Mouse (Mus musculus): ENCODE results near the gene Add3. TPM values are rescaled to one million over a fixed set of nuclear protein-coding genes. Genes with fewer than 3 reads are reported as not detected.

The Add3 gene
- total RNA-seq, 4 experiments from 2014 or later, result 36.0 to 42.1 (median 40.7) TPM

DNA sequence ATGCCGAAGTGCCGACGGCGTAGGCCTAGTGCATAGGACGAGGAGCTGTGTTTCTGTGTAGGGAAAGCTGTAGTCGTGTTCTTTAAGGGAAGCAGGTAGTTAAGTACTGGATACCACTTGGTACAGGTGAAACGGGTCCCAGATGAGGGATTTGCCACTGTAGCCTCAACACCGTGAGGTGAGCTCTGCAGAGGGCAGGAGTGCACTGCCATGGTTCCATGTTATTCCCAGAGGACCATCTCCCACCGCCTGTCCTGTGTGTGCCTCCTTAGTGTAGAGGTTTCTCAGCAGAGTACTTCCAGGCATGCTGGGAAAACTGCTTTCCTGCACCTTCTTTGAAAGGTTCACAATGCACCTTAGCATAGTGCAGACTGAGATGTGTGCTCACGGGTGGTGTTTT lies 26.1 kb downstream of the Add3 start:
- no peak for DNase-seq

DNA sequence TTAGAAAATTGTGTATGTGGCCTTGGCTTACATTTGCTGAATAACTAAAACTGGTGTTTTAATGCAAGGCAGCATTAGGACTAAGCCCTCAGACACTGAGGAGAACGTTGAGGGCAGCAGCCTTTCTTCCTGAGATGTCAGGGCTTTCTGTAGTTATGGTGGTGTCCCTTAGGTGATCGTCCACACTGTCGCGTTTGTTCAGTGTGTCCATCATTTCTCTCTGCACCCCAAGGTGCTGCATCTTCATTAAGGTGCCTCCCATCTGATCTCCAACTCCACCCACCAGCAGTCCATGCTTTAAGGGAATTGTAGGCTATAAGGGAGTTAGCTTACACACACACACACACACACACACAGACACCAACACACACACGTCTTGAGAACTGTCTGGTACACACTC lies 28.3 kb downstream of the Add3 start:
- no peak for DNase-seq

DNA sequence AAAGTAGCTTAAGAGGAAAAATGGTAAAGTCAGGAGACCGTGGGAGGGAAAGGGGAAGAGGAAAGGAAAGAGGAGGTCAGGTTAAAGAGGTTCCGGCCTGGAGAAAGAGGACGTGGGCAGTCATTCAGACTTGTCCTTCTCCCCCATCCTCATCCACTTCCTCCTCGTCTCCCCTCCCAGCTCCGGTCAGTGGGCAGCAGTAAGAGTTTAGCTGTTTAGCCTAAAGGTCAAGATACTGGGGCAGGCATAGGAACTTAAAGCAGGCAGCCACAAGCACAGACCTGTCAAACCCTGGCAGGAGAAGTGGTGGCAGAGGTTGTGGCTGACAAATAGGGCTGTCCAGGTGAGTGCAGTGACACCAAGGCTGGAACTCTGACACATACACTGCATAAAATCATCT lies 30.4 kb downstream of the Add3 start:
- DNase-seq, result no peak

DNA sequence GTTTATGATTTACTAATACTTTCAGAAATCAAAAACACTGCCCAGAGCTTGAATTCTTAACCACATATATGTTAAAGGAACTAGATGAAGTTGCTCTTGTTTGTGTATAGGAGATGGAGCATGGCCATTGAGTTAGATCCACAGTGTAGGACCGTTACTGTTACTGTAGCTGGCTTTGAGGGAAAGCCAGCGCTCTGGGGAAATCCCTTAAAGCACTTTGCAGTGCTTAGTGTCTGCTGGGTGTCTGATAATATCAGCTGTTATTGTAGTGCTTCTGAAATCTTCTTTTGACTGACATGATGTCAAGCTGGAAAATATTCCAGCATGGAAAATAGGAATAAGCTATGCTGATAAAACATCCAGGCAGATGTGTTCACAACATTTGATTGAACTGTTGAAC lies 33.8 kb downstream of the Add3 start:
- no peak for DNase-seq

DNA sequence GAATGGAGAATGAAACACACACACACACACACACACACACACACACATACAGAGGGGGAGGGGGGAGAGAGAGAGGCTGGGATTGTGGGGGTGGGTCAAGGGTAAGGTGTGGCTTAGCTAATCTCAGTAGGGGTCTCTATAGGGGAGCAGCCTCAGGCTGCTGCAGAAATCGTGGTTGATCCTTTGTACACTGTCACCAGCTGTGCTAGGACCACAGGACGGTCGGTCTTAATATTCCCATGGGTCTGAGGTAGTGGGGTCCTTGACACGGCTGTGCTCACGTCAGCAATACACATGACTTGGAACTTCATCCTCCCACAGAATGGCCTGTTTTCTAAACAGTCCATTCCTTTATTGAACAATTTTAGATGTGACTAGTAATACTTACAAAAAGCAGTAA lies 35.3 kb downstream of the Add3 start:
- no peak for DNase-seq

DNA sequence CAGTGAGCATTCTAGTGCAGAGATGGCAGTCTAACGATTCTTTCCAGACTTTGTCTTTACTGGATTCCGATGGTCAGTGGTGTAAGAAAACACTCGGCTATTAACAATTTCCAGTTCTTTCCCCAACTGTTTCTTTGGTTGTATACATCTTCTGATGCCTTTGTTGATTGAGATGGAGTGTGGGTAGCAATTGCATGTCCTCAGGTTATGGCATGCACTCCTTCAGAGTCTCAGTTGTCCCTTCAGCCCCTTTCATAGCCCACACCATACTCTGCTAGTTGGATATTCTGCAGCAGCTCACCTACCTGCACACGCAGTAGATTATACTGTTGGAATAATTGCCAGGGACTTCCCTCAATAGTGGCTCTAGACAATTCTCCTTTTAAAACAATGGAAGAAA lies 36.3 kb downstream of the Add3 start:
- DNase-seq, result no peak

DNA sequence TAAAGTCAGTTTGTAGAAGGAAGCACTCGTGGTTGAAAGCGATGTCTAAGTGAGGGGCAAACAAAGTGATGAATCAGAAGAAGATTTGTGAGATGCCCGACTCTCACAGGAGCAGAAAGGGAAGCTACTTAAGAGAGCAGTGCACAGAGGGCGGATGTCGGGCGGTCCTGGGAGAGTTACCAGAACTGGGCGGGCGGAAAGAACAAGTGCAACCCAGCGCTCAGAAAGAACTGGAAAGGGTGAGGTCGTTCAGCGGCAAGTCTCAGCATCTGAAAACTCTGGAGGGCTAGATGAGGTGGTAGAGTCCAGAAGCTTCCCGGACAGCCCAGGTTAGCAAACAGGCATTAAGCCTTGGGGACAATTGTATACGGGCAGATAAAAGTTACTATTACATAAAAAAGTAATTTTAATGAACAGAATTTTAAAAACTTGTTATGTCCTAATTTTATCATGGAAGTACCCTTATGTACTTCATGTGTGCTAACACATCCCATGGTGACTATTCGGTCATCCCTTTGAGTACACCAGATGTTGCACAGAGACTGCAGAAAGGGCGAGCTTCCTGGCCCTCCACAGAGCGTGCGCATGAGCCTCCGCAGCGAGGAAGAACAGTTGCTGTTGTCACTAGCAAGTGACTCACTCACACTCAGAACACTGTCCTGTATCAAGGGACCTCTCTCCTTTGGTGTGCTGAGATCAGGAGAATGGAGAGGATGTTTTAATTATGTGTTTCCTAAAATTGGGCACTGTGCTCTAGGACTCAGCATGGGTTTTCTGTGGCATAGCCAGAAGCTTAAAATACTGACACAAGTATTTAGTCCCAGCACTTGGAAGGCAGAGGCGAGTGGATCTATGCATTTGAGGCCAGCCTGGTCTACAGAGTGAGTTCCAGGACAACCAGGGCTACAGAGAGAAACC lies 38.6 kb downstream of the Add3 start:
- DNase-seq, result no peak

DNA sequence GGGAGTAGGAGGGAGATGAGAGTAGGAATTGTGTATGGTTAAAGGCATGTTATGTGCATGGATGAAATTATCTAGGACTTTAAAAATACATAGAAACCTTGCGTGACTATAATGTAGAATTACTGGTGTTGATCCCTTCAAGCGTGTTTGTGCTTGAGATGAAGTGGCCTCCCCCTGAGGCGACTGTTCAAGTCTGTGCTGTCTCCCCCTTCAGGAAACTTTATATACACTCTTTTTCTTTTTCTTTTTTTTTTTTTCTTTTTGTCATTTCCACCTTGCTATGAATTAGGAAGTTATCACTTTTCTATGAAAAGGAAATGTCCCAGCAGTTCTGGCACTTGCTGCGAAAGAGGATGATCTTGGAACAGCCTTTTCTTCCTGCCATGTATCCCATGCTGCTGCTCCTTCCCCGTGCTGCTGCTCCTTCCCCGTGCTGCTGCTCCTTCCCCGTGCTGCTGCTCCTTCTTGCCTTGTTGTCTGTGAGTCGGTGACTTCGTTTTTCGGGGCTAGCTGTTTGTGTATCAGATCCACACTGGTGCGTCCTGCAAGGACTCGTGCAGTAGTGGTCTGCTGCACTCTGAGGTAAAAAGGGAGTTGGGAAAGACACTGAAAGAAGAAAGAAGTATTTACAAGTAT lies 40.0 kb downstream of the Add3 start:
- DNase-seq, result no peak

DNA sequence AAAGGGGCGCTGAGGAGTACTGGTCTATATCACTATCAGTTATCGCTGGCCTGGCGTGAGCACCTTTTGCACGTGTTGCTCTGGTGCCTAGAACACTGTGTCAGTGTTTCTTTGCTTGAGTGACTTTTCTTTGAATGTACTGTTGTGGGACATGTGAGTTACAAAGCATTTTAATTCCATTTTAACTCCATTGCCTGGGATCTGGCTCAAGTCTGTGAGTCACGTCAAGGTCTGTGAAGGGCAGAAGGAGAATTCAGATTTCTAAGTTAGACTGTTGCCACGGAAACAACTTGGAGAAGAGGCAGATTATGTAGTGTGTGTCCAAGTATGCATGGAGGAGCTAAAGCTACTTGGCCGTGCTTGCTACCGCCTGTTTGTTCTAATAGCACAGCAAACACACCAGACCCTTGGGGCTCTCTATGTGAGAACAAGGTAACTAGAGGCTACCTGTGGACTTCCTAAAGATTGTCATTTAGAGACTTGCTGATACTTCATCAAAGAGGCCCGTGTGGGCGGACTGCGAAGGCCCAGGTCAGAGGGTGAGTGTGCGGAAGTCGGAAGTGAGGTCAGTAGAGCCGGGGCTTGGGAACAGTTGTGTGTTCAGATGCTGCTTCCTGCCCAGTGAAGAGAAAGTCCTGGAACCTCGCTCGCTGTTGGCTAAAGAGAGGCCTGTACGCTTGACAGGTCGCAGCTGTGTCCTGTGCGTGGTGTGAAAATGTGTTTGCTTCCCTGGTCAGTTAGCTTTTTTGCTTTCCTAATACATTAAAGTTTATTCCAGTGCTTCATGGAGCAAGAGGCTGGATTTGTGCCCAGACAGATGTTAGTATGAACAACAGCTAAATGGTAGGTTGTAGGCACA lies 41.0 kb downstream of the Add3 start:
- peak; percentile 40 for DNase-seq

DNA sequence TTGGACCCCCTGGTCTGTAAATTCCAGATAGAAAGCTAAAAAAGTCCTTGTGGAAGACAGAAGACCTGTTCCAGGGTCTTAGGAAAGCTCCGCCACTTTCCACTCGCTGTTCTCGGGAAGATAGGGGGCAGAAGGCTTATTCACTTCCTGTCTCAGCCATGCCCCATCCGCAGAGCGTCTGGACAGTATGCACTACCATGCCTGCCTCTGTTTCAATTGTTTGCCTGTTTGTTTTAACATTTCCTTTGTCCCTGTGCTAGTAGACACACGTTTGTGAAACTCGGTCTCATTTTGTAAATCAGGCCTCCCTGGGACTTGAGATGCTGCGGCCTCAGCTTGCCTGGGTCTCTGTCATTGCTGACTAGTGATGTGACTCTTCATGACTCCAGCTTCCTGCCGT lies 43.4 kb downstream of the Add3 start:
- DNase-seq, result no peak

DNA sequence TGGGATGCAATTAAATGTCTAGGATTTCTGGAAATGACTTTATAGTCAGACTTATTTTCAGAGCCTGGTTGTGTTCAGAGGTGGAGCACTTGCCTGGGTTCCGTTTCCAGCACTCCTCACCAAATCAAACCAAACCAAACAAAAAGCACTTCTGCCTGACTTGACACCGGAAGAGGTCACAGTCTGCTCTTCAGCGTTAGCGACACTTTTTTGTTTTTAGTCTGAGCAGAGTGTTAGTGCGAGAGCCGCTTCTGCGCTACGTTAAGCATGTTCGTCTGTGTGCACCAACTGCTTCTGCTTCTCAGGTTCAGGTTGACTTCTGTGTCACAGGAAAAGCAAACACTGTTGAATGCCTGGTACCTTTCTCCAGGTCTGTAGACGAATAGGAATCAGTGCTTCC lies 44.0 kb downstream of the Add3 start:
- no peak for DNase-seq

DNA sequence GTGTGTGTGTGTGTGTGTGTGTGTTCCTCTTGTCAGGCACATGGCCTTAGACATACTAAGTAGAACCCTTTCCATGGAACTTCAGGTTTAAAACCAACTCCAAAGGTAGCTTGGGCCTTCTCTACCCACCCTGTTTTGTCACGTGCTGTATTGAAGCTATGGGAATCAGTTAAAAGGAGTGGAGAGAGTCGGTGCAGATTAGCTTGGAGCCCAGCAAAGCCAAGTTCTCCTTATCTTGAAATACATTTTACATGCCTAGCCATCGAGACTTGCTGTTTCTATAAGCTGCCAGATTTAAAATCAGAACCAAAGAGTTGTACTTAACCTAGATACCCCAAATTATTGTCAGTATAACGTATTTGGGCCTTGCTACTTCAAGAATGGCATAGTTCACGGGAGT lies 44.7 kb downstream of the Add3 start:
- no peak for DNase-seq

DNA sequence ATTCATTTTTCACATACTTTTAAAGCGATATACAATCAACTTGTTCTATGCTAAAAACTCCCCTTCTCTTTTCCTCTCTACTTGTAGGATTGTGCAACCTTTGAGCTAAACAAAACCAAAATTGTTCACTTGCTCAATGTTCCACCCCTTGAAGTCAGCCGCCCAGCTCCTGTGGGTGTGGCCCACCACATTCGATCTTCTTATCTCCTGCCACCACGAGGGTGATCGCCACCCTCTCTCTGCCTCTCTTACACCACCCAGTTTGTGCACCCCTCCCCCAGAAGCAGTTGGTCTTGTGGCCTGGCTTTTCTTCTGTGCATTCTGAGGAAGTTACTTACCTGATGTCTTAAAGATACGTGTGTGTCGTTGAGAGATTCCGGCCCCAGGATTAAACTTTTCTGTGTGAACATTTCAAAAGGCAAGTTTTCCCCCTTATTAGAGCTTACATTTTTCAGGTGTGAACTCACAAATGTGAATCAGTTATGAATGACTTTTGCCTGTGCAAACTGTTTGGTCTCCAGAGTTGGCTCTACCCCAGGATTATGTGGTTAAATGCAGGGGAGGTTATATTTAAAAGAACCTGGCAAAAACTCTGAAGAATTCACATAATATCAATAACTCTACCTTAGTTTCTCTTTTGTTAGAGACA lies 45.4 kb downstream of the Add3 start:
- no peak for DNase-seq

DNA sequence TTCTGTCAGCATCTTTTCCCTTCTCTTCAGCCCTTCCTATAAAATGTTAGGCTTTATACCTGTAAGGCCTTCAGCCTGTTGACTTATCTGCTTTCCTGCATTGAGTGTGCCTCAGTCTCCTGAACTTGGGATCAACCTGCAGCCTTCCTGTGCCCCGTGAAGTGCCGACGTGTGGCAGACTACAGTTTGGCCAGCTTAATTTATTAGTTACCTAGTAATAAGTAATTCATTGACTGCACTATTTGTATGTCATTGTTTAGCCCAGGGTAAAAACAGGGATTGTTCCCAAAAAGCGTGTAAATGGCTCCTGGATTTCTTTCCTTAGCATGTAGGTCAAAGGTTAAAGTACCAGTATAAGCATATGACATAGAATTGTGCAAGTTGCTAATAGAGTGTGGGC lies 46.2 kb downstream of the Add3 start:
- no peak for DNase-seq

DNA sequence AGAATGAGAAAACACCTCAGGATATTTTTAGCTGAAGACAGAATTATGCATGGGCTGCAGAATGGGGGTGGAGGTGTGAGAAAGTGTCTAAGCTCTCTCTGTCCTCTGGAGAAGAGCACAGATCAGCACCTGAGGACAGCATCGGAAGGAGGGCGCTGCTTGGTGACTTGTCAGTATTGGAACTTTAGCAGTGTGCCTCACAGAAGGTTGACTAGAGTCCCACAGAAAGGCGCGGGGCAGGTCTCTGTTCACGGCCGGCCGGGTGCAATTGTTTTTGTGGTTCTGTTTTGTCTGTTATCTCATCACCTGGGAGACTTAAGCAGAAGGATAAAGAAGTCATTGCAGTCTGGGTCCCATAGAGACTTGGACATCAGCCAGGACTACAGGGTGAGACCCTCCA lies 47.3 kb downstream of the Add3 start:
- no peak for DNase-seq

DNA sequence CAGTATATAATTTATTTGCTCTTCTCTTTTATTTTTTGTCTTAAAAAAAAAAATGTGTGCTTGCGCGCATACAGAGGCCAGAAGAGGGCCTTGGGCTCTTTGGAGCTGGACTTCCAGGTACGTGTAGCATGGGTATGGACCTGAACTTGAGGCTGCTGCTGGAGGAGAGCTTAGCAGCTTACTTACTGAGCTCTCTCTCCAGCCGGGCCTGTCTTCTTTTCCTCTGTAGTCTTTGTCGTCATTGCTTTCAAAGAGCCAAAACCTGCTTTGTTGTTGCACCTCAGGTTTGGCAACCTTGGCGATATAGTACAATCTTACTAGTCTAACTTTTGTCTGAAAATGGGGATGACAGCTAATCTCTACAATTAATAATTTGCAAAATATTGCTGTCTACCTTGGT lies 47.9 kb downstream of the Add3 start:
- DNase-seq, result no peak

DNA sequence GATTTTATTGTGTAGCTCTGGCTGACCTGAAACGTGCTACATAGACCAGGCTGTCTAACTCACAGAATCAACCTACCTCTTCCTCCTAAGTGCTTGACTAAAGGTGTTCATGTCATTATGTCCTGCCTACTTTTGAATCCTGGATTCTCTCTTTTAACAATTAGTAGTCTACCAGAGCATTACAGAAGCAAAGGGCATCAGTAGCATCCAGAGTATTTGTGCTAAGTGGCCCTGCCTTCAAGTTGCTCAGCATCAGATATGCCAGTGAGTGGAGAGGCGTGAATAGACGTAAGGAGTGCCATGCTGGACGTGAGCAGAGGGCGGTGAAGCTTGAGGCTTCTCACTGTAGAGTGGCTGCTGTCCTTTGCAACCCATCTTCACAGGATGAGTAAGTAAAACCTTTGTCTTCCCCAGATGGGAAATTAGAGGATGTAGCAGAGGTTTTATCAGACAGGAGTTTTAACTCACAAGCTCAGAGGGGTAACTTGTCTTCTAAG lies 48.5 kb downstream of the Add3 start:
- no peak for DNase-seq

DNA sequence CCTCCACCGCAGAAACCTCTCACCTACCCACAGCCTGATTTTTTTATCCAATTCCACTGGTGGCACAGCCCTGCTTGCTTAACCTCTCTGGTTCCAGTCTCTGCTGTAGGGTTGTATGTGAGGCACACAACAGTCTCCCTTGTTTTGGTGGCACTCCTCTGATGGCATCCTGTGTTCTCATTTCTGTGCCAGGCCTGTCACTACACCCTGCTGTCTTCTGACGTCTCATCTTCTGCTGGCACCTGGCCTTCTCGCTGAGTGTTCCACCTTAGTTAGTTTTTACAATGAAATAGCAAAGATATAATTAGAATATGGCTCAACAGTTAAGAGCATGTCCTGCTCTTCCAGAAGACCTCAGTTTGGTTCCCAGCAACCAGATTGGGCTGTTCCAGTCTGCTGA lies 49.5 kb downstream of the Add3 start:
- DNase-seq, result no peak

DNA sequence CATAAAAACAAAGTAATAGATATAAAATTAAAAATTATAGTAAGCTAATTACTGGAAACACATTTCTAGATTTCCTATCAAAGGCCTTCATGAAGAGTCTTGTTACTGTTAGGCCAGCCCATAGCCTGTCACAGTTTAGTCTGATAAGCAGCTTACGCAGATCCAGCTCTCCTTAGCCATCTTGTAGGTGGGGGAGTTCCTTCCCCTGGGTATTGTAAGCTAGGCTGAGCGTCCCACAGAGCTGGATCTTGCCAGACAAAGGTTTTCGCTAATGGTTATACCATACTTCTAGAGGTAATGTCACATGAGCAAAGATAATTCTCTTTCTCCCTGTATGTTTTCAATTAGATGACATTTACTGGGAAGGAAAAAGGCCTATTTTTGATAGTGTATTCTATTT lies 50.0 kb downstream of the Add3 start:
- no peak for DNase-seq

DNA sequence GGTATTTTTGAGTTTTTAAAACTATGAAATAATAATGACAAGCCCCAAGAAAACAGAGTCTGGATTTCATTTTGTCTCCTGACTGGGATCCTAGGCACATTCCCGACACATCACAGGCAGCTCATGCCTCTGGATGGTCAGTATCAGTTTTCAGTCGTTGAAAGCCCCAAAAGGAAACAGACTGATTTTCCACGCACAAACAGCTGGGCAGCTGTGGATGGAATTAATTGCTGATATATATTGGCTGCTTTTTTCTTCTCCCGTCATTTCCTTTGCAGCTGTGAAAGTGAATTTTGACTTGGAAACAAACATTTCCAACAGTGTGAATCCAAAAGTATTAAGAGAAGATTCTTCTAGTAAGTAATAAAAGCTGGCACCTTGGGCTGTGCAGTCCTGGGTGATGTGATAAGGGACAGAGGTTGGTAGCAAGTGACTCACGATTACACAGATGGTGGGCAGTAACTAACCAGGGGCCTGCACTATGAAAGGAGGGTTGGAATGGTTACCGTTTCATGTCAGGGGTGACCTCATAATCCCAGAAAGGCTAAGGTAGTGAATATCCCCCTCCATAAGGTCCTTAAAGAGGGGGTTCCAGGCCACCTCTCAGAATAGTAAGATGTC lies 51.7 kb downstream of the Add3 start:
- DNase-seq, result no peak

DNA sequence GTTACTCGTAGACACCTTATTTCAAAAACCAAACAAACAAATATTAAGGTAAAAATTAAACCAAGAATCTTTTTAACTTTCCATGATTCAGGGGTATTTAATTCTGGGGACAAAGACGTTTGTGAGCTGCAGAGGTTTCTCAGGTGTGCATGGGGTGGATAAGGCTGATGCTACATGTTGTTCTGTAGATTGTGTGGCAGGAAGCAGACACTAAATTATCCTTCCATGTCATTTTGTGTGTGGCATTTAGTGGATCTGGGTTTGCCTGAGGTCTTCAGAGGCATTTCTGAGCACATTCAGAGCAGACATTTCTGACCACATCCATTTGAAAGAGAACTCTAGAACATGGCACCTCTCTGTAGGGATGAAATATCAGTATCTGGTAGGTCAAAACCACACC lies 52.9 kb downstream of the Add3 start:
- DNase-seq, result no peak

DNA sequence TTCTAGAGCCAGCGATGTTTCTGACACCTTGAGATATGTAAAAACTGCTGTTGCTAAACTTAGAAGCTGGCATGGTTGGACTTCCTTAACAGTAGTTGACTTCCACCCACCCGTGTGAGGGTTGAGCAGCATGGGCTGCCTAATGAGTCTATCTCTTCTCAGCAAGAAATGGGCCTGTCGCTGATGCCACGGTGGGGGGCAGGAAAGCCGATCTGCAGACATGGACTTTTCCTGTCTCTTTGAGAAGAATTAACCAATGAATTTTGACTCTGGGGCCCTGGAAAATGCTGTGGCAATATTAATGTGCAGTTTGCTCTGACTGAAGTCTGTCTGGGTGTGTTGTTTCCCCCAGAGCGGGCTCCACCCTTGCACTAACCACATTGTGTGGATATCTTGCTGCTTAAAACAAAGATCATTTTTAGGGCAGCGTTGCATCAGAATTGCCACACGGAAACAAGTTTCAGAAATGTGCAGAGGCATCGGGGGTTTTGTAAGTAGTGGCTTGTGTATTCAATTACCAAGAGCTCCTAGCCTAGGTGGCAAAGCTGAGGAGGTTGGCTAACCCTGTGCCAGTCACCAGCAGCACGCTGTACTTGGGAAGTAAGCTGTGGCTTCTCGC lies 53.8 kb downstream of the Add3 start:
- no peak for DNase-seq

Measured in adrenal gland, adult 8-10 months (tissue).